Mouse (Mus musculus): ENCODE results near the gene Cdh13.
A peak's percentile ranks its signal among the peaks of the same experiment; 100 is the strongest.

The Cdh13 gene

GRCm38 (mm10) chr8:118797127-118797526, 513.6 kb downstream of the Cdh13 start:
- peak; percentile 77 for DNase-seq (ENCODE audit: low read depth, low spot score)

- no peak for DNase-seq (ENCODE audit: low read depth, low spot score)
Measured at GRCm38 (mm10) chr8:118803168-118803567, 519.6 kb downstream of the Cdh13 start.

DNA sequence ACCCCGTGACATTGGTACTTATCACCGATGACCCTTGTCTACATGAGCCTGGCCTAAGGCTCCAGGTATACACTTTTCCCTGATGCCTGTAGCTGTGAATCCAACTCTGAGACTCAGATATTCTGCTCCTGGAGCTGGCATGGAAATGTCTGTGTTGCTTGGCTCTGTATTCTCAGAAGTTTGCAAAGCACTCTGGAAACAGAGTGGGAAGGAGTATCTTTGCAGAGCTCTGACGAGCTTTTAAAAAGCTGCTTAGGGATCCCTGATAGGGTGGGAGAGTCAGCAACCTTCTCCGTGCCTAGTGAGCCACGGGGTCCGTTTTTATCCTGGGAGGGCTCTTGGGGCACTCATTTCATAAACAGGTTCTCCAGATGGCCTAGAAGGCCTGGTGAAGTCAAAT, 526.1 kb downstream of the Cdh13 start:
- no peak for DNase-seq (ENCODE audit: low read depth, low spot score)

DNA sequence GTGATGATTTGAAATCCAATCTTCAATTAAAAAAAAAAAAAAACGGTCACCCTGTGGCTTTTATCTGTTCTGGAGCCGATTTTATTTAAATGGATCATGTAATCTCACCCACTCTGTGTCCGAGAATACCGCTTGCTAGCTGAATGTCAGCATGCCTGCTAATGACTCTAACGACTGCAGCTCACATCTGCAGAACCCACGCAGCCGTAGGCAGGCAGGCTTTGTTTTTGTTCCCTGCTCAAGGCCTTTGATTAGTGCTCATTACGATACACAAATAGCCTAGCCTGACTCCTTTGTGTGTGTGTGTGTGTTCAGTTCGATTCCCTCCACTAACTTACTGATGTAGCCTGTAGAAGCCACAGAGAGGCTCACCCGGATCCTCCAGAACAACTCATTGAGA, 531.5 kb downstream of the Cdh13 start:
- DNase-seq (ENCODE audit: low read depth, low spot score) = no peak

- DNase-seq (ENCODE audit: low read depth, low spot score) = no peak
Measured at GRCm38 (mm10) chr8:118826761-118827160, 543.2 kb downstream of the Cdh13 start.

GRCm38 (mm10) chr8:118827726-118828125, 544.2 kb downstream of the Cdh13 start:
- peak; percentile 11 for DNase-seq (ENCODE audit: low read depth, low spot score)

- DNase-seq (ENCODE audit: low read depth, low spot score) = no peak
Measured at GRCm38 (mm10) chr8:118830291-118830690, 546.8 kb downstream of the Cdh13 start.

DNA sequence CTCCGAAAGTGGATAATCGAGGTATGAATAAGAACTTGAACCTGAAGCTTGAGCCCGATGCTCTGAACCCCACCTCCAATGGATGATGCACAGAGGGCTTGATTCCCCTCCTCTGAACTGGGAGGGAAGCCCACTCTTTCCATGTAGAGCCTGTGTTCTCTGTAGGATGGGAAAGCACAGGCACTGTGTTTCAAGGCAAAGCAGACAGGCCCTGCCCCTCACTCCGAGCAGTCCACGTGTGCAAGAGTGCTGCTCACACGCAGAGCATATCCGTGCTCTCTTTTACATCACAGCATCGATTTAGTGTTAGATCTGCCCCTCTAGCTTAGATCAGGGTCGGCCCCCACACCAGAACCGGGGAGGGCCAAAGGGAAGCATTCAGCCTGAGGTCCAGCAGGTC, 547.5 kb downstream of the Cdh13 start:
- no peak for DNase-seq (ENCODE audit: low read depth, low spot score)

GRCm38 (mm10) chr8:118838801-118839200, 555.3 kb downstream of the Cdh13 start:
- DNase-seq (ENCODE audit: low read depth, low spot score) = no peak

GRCm38 (mm10) chr8:118845690-118846089, 562.2 kb downstream of the Cdh13 start:
- peak; percentile 58 for DNase-seq (ENCODE audit: low read depth, low spot score)

GRCm38 (mm10) chr8:118848021-118848420, 564.5 kb downstream of the Cdh13 start:
- DNase-seq (ENCODE audit: low read depth, low spot score) = no peak

GRCm38 (mm10) chr8:118849515-118849914, 566.0 kb downstream of the Cdh13 start:
- DNase-seq (ENCODE audit: low read depth, low spot score) = no peak

DNA sequence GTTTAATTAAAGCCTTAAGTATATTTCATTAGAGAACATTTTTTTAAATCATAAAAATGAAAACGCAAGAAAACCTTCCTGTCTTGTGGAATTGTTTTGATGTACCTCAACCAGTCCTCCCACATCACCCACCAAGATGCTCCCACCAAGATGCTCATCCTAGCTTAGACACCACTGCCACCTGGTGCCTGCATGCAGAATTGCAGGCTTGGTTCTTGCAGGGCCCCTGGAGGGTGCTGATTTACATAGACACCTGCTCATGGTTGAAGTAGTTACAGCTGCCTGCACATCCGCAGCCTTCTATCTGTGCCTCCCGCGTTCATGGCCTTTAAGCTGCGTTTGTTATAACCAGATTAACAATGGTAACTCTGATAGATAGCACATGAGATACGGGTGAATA, 566.8 kb downstream of the Cdh13 start:
- DNase-seq (ENCODE audit: low read depth, low spot score) = peak; percentile 90

GRCm38 (mm10) chr8:118851361-118851760, 567.8 kb downstream of the Cdh13 start:
- no peak for DNase-seq (ENCODE audit: low read depth, low spot score)

GRCm38 (mm10) chr8:118852861-118853260, 569.3 kb downstream of the Cdh13 start:
- no peak for DNase-seq (ENCODE audit: low read depth, low spot score)

DNA sequence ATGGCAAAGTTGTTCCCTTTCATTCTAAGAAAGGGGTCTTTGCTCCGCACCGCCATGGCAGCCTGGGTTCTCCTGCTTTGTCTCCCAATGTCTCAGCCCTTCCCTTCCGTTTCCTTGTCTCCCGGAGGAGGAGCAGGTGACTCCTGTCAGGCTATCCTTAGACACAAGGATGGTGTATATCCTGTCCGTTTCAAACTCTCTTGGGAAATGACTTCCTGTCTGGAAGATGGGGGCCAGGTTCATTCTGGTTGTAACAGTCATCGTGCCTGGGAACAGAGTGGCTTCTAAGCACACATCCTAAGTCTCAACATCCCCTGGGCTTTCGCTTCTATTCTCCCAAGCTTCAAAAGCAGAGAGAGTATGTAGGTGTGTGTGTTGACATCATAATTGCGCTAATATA, 571.1 kb downstream of the Cdh13 start:
- DNase-seq (ENCODE audit: low read depth, low spot score) = no peak

DNA sequence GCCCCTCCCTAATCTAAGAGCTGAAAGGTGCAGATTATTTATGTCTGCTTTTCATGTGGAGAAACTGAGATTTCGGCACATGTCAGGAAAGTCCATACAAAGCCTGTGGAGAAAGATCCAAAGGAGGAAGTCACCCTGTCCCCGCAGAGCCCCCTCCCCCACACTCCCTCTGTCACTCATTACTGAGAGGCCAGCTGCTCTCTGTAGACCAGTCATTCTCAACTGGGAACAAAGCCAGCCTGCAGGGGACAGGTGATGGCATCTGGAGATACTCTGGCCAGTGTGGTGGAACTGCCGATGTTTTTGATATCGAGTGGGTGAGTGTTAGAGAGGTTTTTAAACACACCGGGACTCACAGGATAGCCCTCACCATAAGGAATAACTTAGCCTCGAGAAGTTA, 582.8 kb downstream of the Cdh13 start:
- no peak for DNase-seq (ENCODE audit: low read depth, low spot score)

DNA sequence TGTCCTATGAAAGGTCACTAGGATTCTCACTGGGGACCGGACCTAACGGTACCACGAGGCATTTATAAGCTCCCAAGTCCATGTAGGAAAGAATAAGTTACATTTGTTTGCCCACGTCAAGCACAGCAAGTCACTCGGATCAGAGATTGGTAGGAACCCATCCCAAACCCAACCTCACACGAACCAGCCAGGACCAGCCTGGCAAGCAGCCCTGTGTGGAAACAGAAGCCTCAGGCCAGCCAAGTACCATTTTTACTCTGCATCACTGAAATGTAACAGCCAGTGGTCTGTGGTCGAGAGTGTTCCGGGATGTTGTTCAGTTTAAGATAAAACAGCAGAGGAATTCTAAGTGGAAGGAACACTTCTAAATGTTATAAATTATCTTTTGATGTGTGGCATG, 587.2 kb downstream of the Cdh13 start:
- no peak for DNase-seq (ENCODE audit: low read depth, low spot score)

DNA sequence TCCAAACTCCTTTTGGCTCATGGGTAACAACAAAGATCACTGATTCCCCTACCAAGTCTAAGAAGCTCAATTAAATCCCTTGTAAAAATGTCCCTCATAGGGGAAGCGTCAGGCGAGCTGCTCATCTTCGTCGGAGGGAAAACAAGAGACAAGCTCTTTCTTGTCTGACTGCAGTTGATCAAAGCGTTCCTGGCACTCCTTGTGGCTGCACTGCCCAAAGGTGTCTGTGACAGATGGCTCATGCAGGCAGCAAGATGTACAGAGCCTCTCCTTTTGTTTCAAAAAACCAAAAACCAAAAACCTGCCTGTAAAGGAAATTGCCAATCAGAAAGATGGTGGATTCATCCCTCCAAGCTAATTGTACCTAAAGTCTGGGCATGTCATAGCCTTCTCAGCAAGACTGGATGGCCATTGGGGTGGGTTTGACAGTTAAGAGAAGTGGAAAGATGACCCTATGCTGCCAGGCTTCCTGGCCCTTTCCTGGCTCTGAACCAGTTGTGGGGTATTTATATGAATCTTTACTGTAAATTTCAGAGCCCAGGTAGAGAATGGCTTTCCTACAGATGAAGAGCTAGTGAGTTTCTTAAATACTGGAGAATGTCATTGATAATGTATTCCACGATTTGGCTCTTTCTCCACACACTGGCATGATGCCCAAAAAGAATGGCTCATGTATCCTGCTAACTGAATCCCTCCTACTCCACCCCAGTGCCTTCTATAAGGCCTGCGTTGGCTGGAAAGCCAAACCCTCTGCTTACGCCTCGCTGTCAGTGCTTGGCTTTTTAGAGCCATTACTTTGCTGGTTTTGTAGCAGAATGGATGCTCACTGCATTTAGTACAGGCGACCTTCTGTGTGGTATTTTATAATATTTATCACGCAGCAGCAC, 596.6 kb downstream of the Cdh13 start:
- no peak for DNase-seq (ENCODE audit: low read depth, low spot score)

DNA sequence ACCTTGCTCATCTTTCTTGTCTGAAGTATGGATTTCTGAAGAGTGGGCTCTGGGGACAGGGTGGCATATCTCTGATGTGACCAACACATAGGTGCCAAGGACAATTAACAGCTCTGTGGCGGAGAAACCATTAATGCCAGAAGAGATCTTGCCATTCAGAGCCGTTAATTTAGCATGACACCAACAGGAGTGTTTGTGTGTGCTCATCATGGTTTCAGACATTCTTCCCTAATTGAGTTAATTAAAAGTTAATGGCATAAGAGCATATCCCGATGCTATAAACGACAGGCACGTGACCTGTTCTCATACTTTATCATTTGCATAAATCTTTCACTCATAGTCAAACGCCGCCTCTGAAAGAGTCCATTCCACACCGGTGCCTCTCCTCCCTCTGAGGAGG, 600.8 kb downstream of the Cdh13 start:
- no peak for DNase-seq (ENCODE audit: low read depth, low spot score)

DNA sequence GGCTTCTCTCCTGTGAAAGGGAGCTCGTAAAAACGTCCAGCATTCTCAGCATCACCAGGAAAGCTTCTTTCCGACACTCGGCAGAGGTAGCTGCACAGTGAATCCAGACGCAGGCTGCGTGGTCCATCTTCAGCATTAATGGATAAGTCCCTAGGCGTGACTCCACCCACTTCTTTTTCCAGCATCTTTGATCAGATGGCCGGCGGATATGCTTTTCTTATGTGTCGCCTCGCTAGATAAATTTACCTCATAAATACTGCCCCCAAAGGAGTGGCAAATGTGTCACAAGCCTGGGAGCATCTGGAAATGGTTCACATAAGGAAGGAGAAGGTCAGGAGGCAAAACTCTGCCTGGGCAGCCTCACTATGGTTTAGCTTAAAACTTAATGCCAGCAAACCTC, 601.5 kb downstream of the Cdh13 start:
- DNase-seq (ENCODE audit: low read depth, low spot score) = no peak

DNA sequence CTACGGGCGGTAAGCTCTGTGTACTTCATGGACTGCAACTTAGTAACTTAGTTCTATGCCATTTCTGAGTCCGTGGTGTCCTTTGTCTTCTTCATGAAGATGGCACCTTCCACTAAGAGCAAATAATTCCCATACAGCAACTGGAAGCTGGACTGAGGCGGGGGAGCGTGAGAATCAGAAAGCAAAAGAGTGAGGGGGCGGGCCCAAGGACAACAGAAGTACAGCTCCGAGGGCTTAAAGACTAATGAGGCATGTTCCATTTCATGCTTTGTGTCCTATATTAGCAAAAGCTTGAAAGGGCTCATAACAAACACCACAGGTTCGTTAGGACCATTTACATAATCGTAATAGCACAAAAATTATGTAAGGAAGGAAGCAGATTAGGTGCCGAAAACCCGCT, 618.9 kb downstream of the Cdh13 start:
- DNase-seq (ENCODE audit: low read depth, low spot score) = no peak

- DNase-seq (ENCODE audit: low read depth, low spot score) = peak; percentile 60
Measured at GRCm38 (mm10) chr8:118916513-118916912, 633.0 kb downstream of the Cdh13 start.

GRCm38 (mm10) chr8:118937412-118937811, 653.9 kb downstream of the Cdh13 start:
- DNase-seq (ENCODE audit: low read depth, low spot score) = peak; percentile 77
